In the genomic region with DNA sequence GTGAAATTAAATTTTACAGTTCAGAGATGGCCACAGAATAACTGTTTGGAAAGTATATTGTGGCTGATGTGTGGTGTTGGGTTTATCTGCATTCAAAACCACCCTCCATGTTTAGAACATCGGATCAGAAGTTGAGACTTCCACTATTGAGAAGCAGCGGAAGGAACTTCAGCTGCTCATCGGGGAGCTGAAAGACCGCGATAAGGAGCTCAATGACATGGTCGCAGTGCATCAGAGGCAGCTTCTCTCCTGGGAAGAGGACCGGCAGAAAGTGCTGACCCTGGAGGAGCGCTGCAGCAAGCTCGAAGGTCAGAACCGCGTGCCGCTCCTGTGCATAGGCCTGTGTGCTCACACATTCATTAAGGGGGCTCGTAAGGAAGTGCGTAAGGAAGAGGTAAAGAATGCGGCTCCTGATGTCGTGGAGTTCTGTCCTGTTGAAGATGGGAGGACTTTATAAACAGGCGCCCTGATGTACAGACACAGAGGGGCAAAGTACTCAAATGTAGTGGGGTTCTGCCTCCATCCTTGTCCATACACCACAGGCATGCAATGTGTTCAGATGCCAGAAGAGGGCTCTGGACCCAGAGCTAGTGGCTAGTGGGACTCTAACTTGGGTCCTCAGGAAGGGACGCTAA, we compare ENCODE assay signal across 8 mouse cellular contexts. TPM values are rescaled to one million over a fixed set of nuclear protein-coding genes. Genes with fewer than 3 reads are reported as not detected.
DNase-seq lines count a peak whose midpoint lies in the region; ATAC-seq and TF ChIP-seq lines count a peak whose summit lies in the region.
"Had no signal": no experiment of that assay in that cellular context is flagged by ENCODE, and none has a peak within 500 bp of the region (broad histone marks: within the 10 kb centered on the region; RNA-seq: fewer than 3 reads in every experiment).

No protein-coding gene starts in this region.

- CTCF ChIA-PET in Patski (lab: Charles Lee): interaction anchor here (1.0 kb wide), 1 partner anchor 151 kb away, joined by 3 read pairs; no protein-coding TSS in a partner anchor

- 37% methylated on average over 18 of the region's 18 CpGs for WGBS in lung, embryonic 16.5 days
- WGBS in embryonic facial prominence, embryonic 10.5 days: 37% methylated on average over 18 of the region's 18 CpGs
- WGBS in liver, embryonic 13.5 days (ENCODE audit: insufficient replicate concordance): 25% methylated on average over 18 of the region's 18 CpGs

- TF ChIP-seq CTCF in Patski (IDR thresholded peaks at IDR 0.05): peak; percentile 47

- no peaks in the 10 kb centered on the region for H3K27me3 ChIP-seq in lung, embryonic 16.5 days (ENCODE audit: control insufficient read depth, insufficient read depth, low read depth, low read length)
- H3K27me3 ChIP-seq in Patski: no peaks in the 10 kb centered on the region
- H3K27me3 ChIP-seq in embryonic facial prominence, embryonic 10.5 days (replicated peaks; ENCODE audit: low read depth, poor library complexity, severe bottlenecking): no peaks in the 10 kb centered on the region
- H3K27me3 ChIP-seq in liver, embryonic 13.5 days: no peaks in the 10 kb centered on the region
- H3K27me3 ChIP-seq: hindbrain, embryonic 15.5 days had no signal

- H3K27ac ChIP-seq in lung, embryonic 16.5 days (ENCODE audit: low read length): no peak overlapping the region
- H3K27ac ChIP-seq in embryonic facial prominence, embryonic 10.5 days (replicated peaks): 0 out of 2 replicates have a peak overlapping the region, but pooled peaks have one; percentile 27
- H3K27ac ChIP-seq in liver, embryonic 13.5 days: peak overlapping the region; percentile 87
- H3K27ac ChIP-seq: hindbrain, embryonic 15.5 days had no signal

- 0 out of 2 replicates have a peak, but pooled peaks cover 2% of the 10 kb centered on the region for H3K36me3 ChIP-seq in lung, embryonic 16.5 days (ENCODE audit: control insufficient read depth, insufficient read depth, low read length)
- peaks cover 10% of the 10 kb centered on the region for H3K36me3 ChIP-seq in embryonic facial prominence, embryonic 10.5 days (replicated peaks)
- peaks cover 10% of the 10 kb centered on the region; the same call in 1 of the 2 replicates for H3K36me3 ChIP-seq in liver, embryonic 13.5 days
- H3K36me3 ChIP-seq: hindbrain, embryonic 15.5 days had no signal

- peak overlapping the region; percentile 23; the same call in 1 of the 2 replicates for H3K9ac ChIP-seq in lung, embryonic 16.5 days (ENCODE audit: low read length)
- peak overlapping the region; percentile 67 for H3K9ac ChIP-seq in liver, embryonic 13.5 days
- H3K9ac ChIP-seq: hindbrain, embryonic 15.5 days had no signal

- H3K4me1 ChIP-seq in lung, embryonic 16.5 days (replicated peaks; ENCODE audit: control insufficient read depth, insufficient read depth, low read length): peaks cover 4% of the 10 kb centered on the region
- H3K4me1 ChIP-seq in embryonic facial prominence, embryonic 10.5 days: peaks cover 14% of the 10 kb centered on the region
- peaks cover 48% of the 10 kb centered on the region for H3K4me1 ChIP-seq in liver, embryonic 13.5 days (replicated peaks)

- H3K9me3 ChIP-seq in lung, embryonic 16.5 days (ENCODE audit: control insufficient read depth, low read length): no peaks in the 10 kb centered on the region
- no peaks in the 10 kb centered on the region for H3K9me3 ChIP-seq in embryonic facial prominence, embryonic 10.5 days
- H3K9me3 ChIP-seq in liver, embryonic 13.5 days (replicated peaks): no peaks in the 10 kb centered on the region
- H3K9me3 ChIP-seq: hindbrain, embryonic 15.5 days had no signal

- H3K4me2 ChIP-seq in lung, embryonic 16.5 days (ENCODE audit: low read depth, low read length): no peak overlapping the region
- peak overlapping the region; percentile 68 for H3K4me2 ChIP-seq in liver, embryonic 13.5 days
- H3K4me2 ChIP-seq: hindbrain, embryonic 15.5 days had no signal

- in situ Hi-C loops in Patski (cut with MboI; ENCODE audit: low pct_unique_long_range_greater_than_20kb): no loop called here

- no peak overlapping the region for H3K4me3 ChIP-seq in lung, embryonic 16.5 days (ENCODE audit: low read length)
- no peak overlapping the region for H3K4me3 ChIP-seq in embryonic facial prominence, embryonic 10.5 days
- peak overlapping the region; percentile 51 for H3K4me3 ChIP-seq in liver, embryonic 13.5 days (replicated peaks)
- H3K4me3 ChIP-seq: hindbrain, embryonic 15.5 days had no signal

- POLR2A ChIA-PET in Patski (lab: Charles Lee): no interaction called here

- no peak for ATAC-seq in lung, embryonic 16.5 days (ENCODE audit: low read depth)
- ATAC-seq in Patski: no peak
- ATAC-seq in liver, embryonic 13.5 days (ENCODE audit: low read depth): peak; percentile 57

- no peak for DNase-seq in lung, postnatal 4 days
- DNase-seq in Patski (ENCODE audit: low read depth, low spot score): no peak
- DNase-seq in embryonic facial prominence, embryonic 10.5 days (ENCODE audit: low spot score): peak; percentile 52
- DNase-seq in liver, embryonic 13.5 days: peak; percentile 53
- DNase-seq in urinary bladder, postnatal 25 days (ENCODE audit: low spot score): no peak
- DNase-seq in thymus, postnatal 14 days: no peak

RNA-seq across cellular contexts. Expression of a gene that starts 3.6 kb away (rescaled TPM):
- polyA plus RNA-seq in lung, embryonic 16.5 days (2015; fragmentation: Nextera tagmentation; extraction: Ambion mirVana): 7.7 and 8.0 TPM in 2 replicates
- 6.7 TPM for polyA plus RNA-seq in Patski (2021)
- polyA plus RNA-seq in embryonic facial prominence, embryonic 10.5 days (2016; fragmentation: Nextera tagmentation; extraction: Ambion mirVana): 5.0 and 5.9 TPM in 2 replicates
- polyA plus RNA-seq in liver, embryonic 13.5 days (2015; fragmentation: Nextera tagmentation; extraction: Ambion mirVana): 3.6 and 4.1 TPM in 2 replicates

RNA-seq across cellular contexts. Expression of a gene that starts 6.9 kb away (rescaled TPM):
- 2.0 and 2.3 TPM in 2 replicates for polyA plus RNA-seq in lung, embryonic 16.5 days (2015; fragmentation: Nextera tagmentation; extraction: Ambion mirVana)
- 0.68 TPM for polyA plus RNA-seq in Patski (2021)
- 2.0 TPM in 2 replicates for polyA plus RNA-seq in embryonic facial prominence, embryonic 10.5 days (2016; fragmentation: Nextera tagmentation; extraction: Ambion mirVana)
- 0.92 and 1.2 TPM in 2 replicates for polyA plus RNA-seq in liver, embryonic 13.5 days (2015; fragmentation: Nextera tagmentation; extraction: Ambion mirVana)

RNA-seq across cellular contexts. Expression of a gene that starts 27.1 kb away (rescaled TPM):
- 92.8 and 118 TPM in 2 replicates for polyA plus RNA-seq in lung, embryonic 16.5 days (2015; fragmentation: Nextera tagmentation; extraction: Ambion mirVana)
- polyA plus RNA-seq in Patski (2021): 117 TPM
- polyA plus RNA-seq in embryonic facial prominence, embryonic 10.5 days (2016; fragmentation: Nextera tagmentation; extraction: Ambion mirVana): 180 and 184 TPM in 2 replicates
- polyA plus RNA-seq in liver, embryonic 13.5 days (2015; fragmentation: Nextera tagmentation; extraction: Ambion mirVana): 79.0 and 103 TPM in 2 replicates

RNA-seq across cellular contexts. Expression of a gene that starts 39.4 kb away (rescaled TPM):
- 13.8 and 14.5 TPM in 2 replicates for polyA plus RNA-seq in lung, embryonic 16.5 days (2015; fragmentation: Nextera tagmentation; extraction: Ambion mirVana)
- polyA plus RNA-seq in Patski (2021): 62.0 TPM
- 8.5 and 10.7 TPM in 2 replicates for polyA plus RNA-seq in embryonic facial prominence, embryonic 10.5 days (2016; fragmentation: Nextera tagmentation; extraction: Ambion mirVana)
- 11.3 and 12.9 TPM in 2 replicates for polyA plus RNA-seq in liver, embryonic 13.5 days (2015; fragmentation: Nextera tagmentation; extraction: Ambion mirVana)

RNA-seq across cellular contexts. Expression of a gene that starts 54.3 kb away (rescaled TPM):
- 1.2 and 1.4 TPM in 2 replicates for polyA plus RNA-seq in lung, embryonic 16.5 days (2015; fragmentation: Nextera tagmentation; extraction: Ambion mirVana)
- polyA plus RNA-seq in Patski (2021): not detected
- polyA plus RNA-seq in embryonic facial prominence, embryonic 10.5 days (2016; fragmentation: Nextera tagmentation; extraction: Ambion mirVana): 0.09 TPM in 2 replicates
- polyA plus RNA-seq in liver, embryonic 13.5 days (2015; fragmentation: Nextera tagmentation; extraction: Ambion mirVana): 0.09 and 0.14 TPM in 2 replicates

Comparison
In these comparisons a context has a peak if more than half of its experiments do, and no peak if none do; other contexts are left out.
1. DNase-seq: peak in embryonic facial prominence, embryonic 10.5 days (single experiment) and liver, embryonic 13.5 days (single experiment); none in lung, postnatal 4 days (0 of 2), Patski (single experiment), urinary bladder, postnatal 25 days (single experiment) and thymus, postnatal 14 days (single experiment).